Mouse (Mus musculus) midbrain, embryonic 13.5 days (tissue): ENCODE results near the gene Gm12355. TPM values are rescaled to one million over a fixed set of nuclear protein-coding genes. Genes with fewer than 3 reads are reported as not detected.
"Not testable (repeated sequence)": the region's sequence is repeated elsewhere in the genome, so short reads cannot be mapped to it uniquely, and the experiment has no call there.

Experiments
- ATAC-seq: fragments of 200-750 bp; cut with Nextera tagmentation; 2 replicates; pipeline ENCODE4 v1.8.0; 2017; ENCODE audit warnings: mild to moderate bottlenecking, moderate TSS enrichment, moderate library complexity
- H3K27ac ChIP-seq: fragments of 300-500 bp; sonication (generic); 2 replicates; pipeline ENCODE4 v1.5.1; 2015; ENCODE audit warnings: inconsistent platforms, mild to moderate bottlenecking, moderate library complexity
- H3K27me3 ChIP-seq: fragments of 300-500 bp; sonication (generic); 2 replicates; pipeline ENCODE4 v1.6.1; 2015; ENCODE audit warnings: mild to moderate bottlenecking, inconsistent platforms
- H3K36me3 ChIP-seq: fragments of 300-500 bp; sonication (generic); 2 replicates; pipeline ENCODE4 v1.6.1; 2015; ENCODE audit warnings: mild to moderate bottlenecking, inconsistent platforms
- H3K4me1 ChIP-seq: fragments of 300-500 bp; sonication (generic); replicated peaks from 2 replicates; pipeline ENCODE4 v1.6.1; 2015; ENCODE audit warnings: inconsistent platforms
- H3K4me2 ChIP-seq: fragments of 300-500 bp; sonication (generic); replicated peaks from 2 replicates; pipeline ENCODE4 v1.6.1; 2015; ENCODE audit warnings: moderate library complexity, mild to moderate bottlenecking, inconsistent platforms
- H3K4me3 ChIP-seq: fragments of 300-500 bp; sonication (generic); replicated peaks from 2 replicates; pipeline ENCODE4 v1.5.1; 2015; ENCODE audit warnings: mild to moderate bottlenecking, inconsistent platforms
- H3K9ac ChIP-seq: fragments of 300-500 bp; sonication (generic); replicated peaks from 2 replicates; pipeline ENCODE4 v1.6.1; 2015; ENCODE audit warnings: mild to moderate bottlenecking, inconsistent platforms
- H3K9me3 ChIP-seq: fragments of 300-500 bp; sonication (generic); 2 replicates; pipeline ENCODE4 v1.6.1; 2016; ENCODE audit warnings: mild to moderate bottlenecking, inconsistent platforms
- WGBS: fragments of 180-500 bp; shearing (Covaris S2); methylation state at CpG from one replicate; pipeline ENCODE4 v1.1.7; 2015; 5-methylcytosine and 5-hydroxymethylcytosine counted together
- polyA plus RNA-seq: library from polyadenylated mRNA; unstranded; fragments of >200 nt; fragmentation: Nextera tagmentation; extraction: Ambion mirVana; gene quantifications from 2 replicates; pipeline ENCODE4 v1.2.1, GENCODE M21; 2015

Gene Gm12355
- polyA plus RNA-seq, 1 experiment from 2014 or later, result 0.90 TPM

DNA sequence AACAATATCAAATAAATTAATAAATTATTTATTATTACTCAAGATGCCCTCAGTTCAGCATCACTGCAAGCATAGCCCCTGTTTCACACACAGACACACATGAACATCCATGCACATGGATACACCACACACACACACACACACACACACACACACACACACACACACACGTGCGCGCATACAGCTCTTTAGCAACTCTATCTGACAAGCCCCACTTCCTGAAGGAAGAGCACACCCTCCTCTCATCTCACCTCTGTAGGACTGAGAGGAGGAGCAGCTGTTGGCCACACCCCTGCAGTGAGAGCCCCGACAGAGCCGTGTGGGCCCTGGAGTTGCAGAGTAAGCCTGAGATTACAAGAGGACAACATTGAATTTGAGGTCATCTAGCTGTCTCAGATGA lies 14.6 kb upstream of the Gm12355 start:
- no peaks in the 10 kb centered on the region for H3K4me1 ChIP-seq
- no peaks in the 10 kb centered on the region for H3K36me3 ChIP-seq
- H3K4me3 ChIP-seq, result no peak overlapping the region
- ATAC-seq, result no peak
- no peak overlapping the region for H3K27ac ChIP-seq
- no peak overlapping the region for H3K9ac ChIP-seq
- H3K27me3 ChIP-seq, result no peaks in the 10 kb centered on the region
- WGBS, result 75% methylated on average over 5 of the region's 5 CpGs
- H3K4me2 ChIP-seq, result no peak overlapping the region
- no peaks in the 10 kb centered on the region for H3K9me3 ChIP-seq

DNA sequence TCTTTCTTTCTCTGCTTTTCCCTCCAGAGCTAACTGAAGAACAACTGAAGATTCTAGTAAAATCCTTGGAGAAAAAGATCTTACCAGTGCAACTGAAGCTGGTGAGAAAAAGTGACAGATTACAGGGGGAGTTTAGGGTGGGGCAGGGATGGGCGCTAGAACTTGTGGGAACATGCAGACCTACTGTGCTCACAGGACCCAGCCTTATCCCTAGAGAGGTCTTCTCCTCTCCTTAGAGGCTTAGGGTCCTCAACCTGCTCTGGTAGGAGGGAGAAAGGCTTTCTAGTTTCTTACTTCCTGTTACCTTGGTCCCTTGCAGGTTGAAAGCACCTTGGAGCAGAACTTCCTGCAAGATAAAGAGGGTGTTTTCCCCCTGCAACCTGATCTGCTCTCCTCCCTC lies 12.0 kb upstream of the Gm12355 start:
- WGBS, result 81% methylated on average over 1 of the region's 1 CpGs
- H3K36me3 ChIP-seq, result no peaks in the 10 kb centered on the region
- no peak overlapping the region for H3K9ac ChIP-seq
- no peak for ATAC-seq
- H3K9me3 ChIP-seq, result no peaks in the 10 kb centered on the region
- no peak overlapping the region for H3K4me3 ChIP-seq
- no peaks in the 10 kb centered on the region for H3K27me3 ChIP-seq
- no peak overlapping the region for H3K4me2 ChIP-seq
- H3K4me1 ChIP-seq, result no peaks in the 10 kb centered on the region
- no peak overlapping the region for H3K27ac ChIP-seq

DNA sequence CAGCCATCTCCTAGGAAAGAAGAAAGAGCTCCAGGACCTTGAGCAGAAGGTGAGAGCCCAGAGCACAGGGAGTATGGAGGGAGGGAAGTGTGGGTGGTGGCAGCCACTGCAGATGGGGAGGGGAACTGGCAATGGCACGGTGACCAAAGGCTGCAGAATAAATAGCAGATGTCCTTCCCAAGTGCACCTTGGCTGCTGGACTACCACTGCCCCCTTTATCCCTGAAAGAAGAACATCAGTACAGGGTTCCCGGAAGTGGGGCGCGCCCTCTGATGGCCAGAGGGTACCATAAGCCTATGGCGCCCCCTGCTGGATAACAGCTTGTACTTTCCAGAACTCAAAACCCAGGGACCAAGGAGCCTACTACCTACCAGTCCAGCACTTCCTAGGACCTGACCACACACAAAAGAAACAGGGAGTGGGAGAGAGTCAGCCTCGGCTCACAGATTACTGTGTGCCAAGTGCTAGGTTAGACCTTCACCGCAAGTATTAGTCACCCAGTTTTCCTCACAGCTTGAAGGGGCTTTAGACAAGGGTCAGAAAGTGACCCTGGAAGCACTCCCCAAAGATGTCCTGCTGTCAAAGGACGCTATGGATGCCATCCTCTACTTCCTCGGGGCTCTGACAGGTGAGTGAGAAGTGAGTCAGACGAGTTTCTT lies 10.0 kb upstream of the Gm12355 start:
- H3K4me3 ChIP-seq, H3K9me3 ChIP-seq, H3K36me3 ChIP-seq, ATAC-seq, H3K4me2 ChIP-seq, H3K9ac ChIP-seq, H3K27me3 ChIP-seq, H3K4me1 ChIP-seq, H3K27ac ChIP-seq: not testable (repeated sequence)
- WGBS, result 41% methylated on average over 10 of the region's 10 CpGs

DNA sequence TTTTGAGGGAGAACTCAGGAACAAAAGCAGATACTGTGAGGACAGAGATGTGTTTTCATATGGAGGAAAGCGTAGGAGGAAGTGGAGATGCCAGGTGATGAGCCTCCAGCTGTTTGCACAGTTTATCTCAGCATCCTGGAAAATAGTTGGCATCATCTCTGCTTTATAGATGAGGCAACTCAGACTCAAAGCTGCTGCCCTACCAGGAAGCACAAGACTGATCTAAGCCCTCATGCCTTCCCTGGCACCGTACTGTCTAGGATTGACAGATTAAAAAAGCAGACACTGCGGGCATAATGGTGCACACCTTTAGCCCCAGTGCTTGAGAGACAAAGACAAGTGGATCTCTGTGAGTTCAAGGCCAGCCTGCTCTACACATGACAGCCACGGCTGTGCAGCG lies 5.2 kb upstream of the Gm12355 start:
- Histone ChIP-seq H3K4me1 (no peaks in the 10 kb centered on the region), H3K9ac (no peak overlapping the region), H3K4me2 (no peak overlapping the region), H3K27ac (no peak overlapping the region), H3K9me3 (no peaks in the 10 kb centered on the region), H3K36me3 (no peaks in the 10 kb centered on the region), H3K27me3 (no peaks in the 10 kb centered on the region), H3K4me3 (no peak overlapping the region)
- 93% methylated on average over 5 of the region's 5 CpGs for WGBS
- ATAC-seq, result no peak

DNA sequence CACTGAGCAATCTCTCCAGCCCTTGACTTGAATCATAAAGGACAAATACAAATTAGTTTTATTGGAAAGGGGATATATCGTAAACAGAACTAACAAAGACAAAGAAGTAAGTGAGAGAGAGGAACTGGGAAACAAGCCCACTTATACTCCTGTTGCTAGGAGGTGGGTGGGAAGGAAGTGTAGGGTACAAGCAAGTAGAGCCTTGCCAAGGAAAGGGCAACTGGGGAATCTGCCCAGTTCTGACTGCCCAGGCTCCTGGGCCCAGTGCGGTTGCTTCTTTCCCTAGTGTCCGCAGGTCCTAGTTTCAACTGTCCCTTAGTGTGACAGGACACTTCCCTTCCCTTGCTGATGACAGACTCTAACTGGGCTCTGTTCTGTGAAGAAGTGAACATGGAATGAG lies 3.2 kb upstream of the Gm12355 start:
- H3K27me3 ChIP-seq, result no peaks in the 10 kb centered on the region
- H3K9ac ChIP-seq, result no peak overlapping the region
- H3K4me1 ChIP-seq, result no peaks in the 10 kb centered on the region
- ATAC-seq, result no peak
- WGBS, result 90% methylated on average over 3 of the region's 3 CpGs
- no peaks in the 10 kb centered on the region for H3K9me3 ChIP-seq
- no peak overlapping the region for H3K4me2 ChIP-seq
- H3K4me3 ChIP-seq, result no peak overlapping the region
- no peak overlapping the region for H3K27ac ChIP-seq
- no peaks in the 10 kb centered on the region for H3K36me3 ChIP-seq

DNA sequence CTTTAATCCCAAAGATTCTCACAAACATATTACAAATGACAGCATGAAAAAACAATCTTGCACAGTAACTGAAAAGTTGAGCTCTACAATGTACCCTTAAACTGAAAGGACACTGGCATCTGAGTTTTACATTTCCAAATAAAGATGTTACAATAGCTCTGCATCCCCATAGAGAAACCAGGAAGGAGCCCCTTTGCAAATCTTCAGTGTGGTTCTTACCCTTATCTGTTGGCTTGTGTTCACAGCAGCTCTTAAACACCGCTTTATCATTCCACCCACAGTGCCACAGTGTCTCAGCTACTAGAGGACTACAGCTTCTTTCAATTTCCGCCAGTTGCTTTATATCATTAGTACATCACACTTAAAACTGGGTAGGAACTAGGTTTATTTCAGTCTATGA lies 1.1 kb downstream of the Gm12355 start:
- H3K4me3 ChIP-seq, H3K27ac ChIP-seq, H3K36me3 ChIP-seq, H3K4me1 ChIP-seq, ATAC-seq, H3K9me3 ChIP-seq, H3K9ac ChIP-seq, H3K27me3 ChIP-seq, H3K4me2 ChIP-seq: not testable (repeated sequence)
- WGBS, result 91% methylated on average over 2 of the region's 2 CpGs

DNA sequence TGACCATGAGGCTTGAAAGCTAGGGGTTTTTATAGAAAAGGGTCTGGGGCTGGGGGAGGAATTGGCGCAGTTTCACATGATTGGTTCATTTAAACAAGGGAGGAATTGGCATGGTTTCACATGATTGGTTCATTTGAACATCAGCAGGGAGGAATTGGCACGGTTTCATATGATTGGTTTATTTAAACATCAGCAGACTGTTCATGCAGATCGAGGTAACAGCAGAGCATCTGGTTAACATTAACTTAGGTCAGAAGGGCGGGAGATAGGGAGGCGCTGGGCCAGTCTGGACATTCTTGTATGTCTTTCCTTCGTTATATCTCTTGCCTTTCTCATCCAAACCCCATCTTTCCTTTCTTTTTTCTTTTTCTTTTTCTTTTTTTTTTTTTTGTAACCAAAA lies 1.5 kb downstream of the Gm12355 start:
- WGBS, result 81% methylated on average over 6 of the region's 6 CpGs

DNA sequence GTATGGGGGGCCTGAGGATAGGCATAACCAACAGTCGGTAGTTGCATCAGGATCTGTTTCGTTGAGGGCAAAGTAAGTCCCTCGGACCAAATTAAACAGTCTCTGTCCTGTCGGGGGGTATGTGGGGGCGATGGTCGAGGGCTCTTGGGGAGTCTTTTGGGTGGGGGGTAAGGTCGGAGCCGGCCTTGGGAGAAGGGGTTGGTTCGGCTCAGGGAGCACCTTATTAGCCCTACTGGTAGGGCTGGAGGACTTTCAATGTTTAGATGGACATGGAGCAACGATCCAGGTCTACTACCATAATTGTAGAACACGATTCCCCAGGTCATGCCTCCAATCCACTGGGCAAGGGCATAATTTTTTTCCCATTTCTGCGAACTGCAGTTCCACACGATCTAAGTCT lies 4.7 kb downstream of the Gm12355 start:
- no peak overlapping the region for H3K4me2 ChIP-seq
- ATAC-seq, result no peak
- H3K4me1 ChIP-seq, result no peaks in the 10 kb centered on the region
- H3K9ac ChIP-seq, result no peak overlapping the region
- H3K27ac ChIP-seq, result no peak overlapping the region
- peaks cover 7% of the 10 kb centered on the region; the same call in 1 of the 2 replicates for H3K9me3 ChIP-seq
- H3K36me3 ChIP-seq, result no peaks in the 10 kb centered on the region
- 96% methylated on average over 13 of the region's 13 CpGs for WGBS
- H3K4me3 ChIP-seq, result no peak overlapping the region
- H3K27me3 ChIP-seq, result no peaks in the 10 kb centered on the region

More for the DNA sequence above, 1.5 kb downstream of the Gm12355 start:
- not testable (repeated sequence) for H3K4me2 ChIP-seq, H3K9me3 ChIP-seq, ATAC-seq, H3K4me1 ChIP-seq, H3K27me3 ChIP-seq, H3K4me3 ChIP-seq, H3K27ac ChIP-seq, H3K36me3 ChIP-seq, H3K9ac ChIP-seq

DNA sequence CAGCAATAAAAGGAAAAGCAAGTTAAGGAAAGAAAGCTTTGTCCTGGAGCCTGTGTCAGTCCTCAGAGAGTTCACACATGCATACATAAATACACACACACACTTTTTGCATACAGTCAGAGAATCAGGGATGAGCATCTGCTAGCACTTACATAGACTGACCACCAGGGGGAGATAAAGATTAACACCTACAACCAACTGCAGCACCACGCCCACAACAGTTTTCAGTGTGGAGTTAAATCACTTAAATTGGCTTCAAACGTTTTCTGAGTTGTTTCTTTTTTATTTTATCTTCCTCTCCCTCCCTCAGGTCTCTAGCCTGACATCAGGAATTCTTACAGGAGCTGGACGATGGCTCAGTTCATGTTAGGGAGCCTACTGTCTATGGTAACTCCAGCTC lies 18.7 kb downstream of the Gm12355 start:
- 13% methylated on average over 3 of the region's 3 CpGs for WGBS
- Histone ChIP-seq H3K4me1 (0 out of 2 replicates have a peak, but pooled peaks cover 8% of the 10 kb centered on the region), H3K27ac (no peak overlapping the region), H3K9ac (no peak overlapping the region), H3K36me3 (no peaks in the 10 kb centered on the region), H3K27me3 (peaks cover 7% of the 10 kb centered on the region; the same call in 1 of the 2 replicates), H3K9me3 (no peaks in the 10 kb centered on the region), H3K4me3 (no peak overlapping the region), H3K4me2 (no peak overlapping the region)
- ATAC-seq, result no peak

DNA sequence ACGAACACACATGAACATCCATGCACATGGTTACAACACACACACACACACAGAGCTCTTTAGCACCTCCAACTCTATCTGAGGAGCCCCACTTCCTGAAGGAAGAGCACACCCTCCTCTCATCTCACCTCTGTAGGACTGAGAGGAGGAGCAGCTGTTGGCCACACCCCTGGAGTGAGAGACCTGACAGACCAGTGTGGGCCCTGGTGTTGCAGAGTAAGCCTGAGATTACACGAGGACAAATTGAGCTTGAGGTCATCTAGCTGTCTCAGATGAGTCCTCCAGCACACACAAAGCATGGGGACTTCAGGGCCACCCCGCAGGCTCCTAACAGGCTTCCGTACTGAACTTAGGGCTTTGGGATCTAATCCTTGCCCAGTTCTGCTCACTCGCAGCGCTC lies 20.6 kb downstream of the Gm12355 start:
- not testable (repeated sequence) for H3K36me3 ChIP-seq, ATAC-seq, H3K4me3 ChIP-seq, H3K4me2 ChIP-seq, H3K27ac ChIP-seq, H3K9me3 ChIP-seq, H3K4me1 ChIP-seq, H3K9ac ChIP-seq
- WGBS, result 80% methylated on average over 6 of the region's 6 CpGs
- peaks cover 11% of the 10 kb centered on the region for H3K27me3 ChIP-seq

DNA sequence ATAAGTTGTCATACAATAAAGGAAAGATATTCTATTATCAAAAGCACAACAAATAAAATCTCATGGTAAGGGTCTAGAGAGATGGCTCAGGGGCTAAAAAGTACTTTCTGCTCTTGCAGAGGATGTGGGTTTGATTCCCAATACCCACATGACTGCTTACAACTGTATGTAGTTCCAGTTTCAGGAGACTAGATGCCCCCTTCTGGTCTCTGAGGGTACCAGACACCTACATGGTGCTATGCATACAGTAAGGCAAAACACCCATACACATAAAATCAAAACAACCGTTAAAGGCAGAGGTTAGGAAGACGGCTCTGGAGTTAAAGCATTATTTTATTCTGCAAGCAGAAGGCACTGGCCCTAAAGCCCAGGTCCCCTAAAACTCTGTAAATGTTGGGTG lies 21.5 kb downstream of the Gm12355 start:
- no peak for ATAC-seq
- Histone ChIP-seq H3K4me1 (0 out of 2 replicates have a peak, but pooled peaks cover 8% of the 10 kb centered on the region), H3K4me2 (no peak overlapping the region), H3K27ac (no peak overlapping the region), H3K9me3 (no peaks in the 10 kb centered on the region), H3K9ac (no peak overlapping the region), H3K27me3 (peaks cover 15% of the 10 kb centered on the region), H3K36me3 (no peaks in the 10 kb centered on the region), H3K4me3 (no peak overlapping the region)
- WGBS, result 87% methylated on average over 2 of the region's 2 CpGs

DNA sequence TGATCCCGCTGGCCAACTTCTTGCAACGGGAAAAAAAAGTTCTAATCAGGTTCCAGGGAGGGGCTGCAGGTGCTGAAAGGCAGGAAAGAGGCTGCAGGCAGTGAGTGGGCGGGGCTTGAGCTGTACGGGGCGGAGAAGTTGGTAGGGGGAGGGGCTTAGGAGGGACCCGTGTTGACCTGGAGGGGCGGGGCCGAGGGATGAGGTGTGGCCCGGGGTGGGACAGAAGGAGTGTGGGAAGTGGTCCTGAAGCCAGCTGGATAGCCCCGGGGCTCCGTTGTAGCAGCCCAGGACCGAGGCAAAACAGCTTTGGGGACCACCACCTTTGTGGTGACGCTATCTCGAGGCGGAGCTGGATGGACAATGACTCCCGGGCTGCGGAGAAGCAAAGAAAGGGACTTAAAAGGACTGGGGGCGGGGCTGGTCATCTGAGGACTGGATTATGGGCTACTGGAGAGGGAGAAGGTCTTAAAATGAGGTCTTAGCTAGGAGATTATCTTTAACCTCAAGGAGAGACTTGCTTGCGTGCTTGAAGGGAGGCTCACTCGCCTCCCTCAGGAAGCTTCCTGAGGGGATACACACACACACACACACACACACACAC lies 23.3 kb downstream of the Gm12355 start:
- no peaks in the 10 kb centered on the region for H3K9me3 ChIP-seq
- H3K4me2 ChIP-seq, result peak overlapping the region; percentile 53
- no peak overlapping the region; the same call in 1 of the 2 replicates for H3K9ac ChIP-seq
- no peak overlapping the region for H3K27ac ChIP-seq
- H3K4me1 ChIP-seq, result 0 out of 2 replicates have a peak, but pooled peaks cover 8% of the 10 kb centered on the region
- no peaks in the 10 kb centered on the region for H3K36me3 ChIP-seq
- peak; percentile 53; the same call in 1 of the 2 replicates for ATAC-seq
- peak overlapping the region; percentile 32 for H3K4me3 ChIP-seq
- WGBS, result 1% methylated on average over 19 of the region's 20 CpGs
- peaks cover 23% of the 10 kb centered on the region for H3K27me3 ChIP-seq

DNA sequence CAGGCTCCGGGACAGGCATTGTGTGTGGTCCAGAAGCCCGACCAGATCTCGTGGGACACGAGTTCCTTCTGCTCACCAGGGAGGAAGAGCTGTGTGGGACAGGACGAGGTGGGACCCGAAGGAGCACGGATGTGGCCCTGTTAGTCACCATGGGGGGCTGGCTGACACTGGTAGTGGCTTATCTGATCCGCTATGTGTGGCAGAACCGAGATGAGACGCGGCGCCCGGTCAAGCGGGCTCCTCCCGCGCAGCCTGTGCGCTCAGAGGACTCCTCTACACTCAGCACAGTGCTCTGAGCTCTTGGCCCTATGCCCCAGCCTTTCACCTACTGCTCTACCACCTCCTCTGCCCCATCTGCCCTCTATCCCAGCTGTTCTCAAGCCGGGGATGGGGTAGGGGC lies 26.2 kb downstream of the Gm12355 start:
- Histone ChIP-seq H3K36me3 (no peaks in the 10 kb centered on the region), H3K4me3 (no peak overlapping the region), H3K4me1 (0 out of 2 replicates have a peak, but pooled peaks cover 8% of the 10 kb centered on the region), H3K27me3 (peaks cover 23% of the 10 kb centered on the region), H3K4me2 (no peak overlapping the region), H3K9me3 (no peaks in the 10 kb centered on the region), H3K9ac (0 out of 2 replicates have a peak overlapping the region, but pooled peaks have one; percentile 14), H3K27ac (no peak overlapping the region)
- ATAC-seq, result no peak
- 49% methylated on average over 18 of the region's 18 CpGs for WGBS
